Mouse (Mus musculus) adrenal gland, adult 18-20 months (tissue): Measurements from ENCODE around the gene Plekha6. TPM values are rescaled to one million over a fixed set of nuclear protein-coding genes. Genes with fewer than 3 reads are reported as not detected.
A peak's percentile ranks its signal among the peaks of the same experiment; 100 is the strongest.

ENCODE experiments used
- DNase-seq, 2 experiments: peaks; one replicate each; pipeline ENCODE4 v3.0.0; 2021 to 2022; ENCODE audit warnings: low spot score in 2 of 2
- total RNA-seq, 2 experiments: library from RNA; stranded (reverse); gene quantifications; 1 replicate in 1 of 2; 2 replicates in 1 of 2; pipeline ENCODE4 v1.2.3; 2021

Plekha6 gene
- total RNA-seq, 2 experiments from 2014 or later, result 9.0 to 17.9 TPM

DNA sequence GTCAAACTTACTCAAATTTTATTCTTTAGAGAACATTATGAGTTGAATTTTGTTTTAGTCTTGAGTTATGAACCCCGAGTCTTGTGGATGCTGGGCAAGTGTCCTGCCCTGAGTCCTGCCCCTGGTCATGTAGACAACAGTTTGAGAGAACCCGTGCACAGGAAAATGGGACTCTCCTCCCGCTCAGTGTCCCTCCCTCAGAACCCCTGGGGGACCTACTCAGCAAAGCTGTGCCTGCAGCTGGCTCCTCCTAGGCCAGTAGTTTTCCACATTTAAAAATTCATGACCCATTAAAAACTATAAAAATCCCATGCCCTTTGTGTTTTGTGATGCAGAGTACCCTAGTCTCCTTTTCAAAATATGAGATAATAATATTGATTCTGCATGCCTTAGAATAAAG lies 103.1 kb downstream of the Plekha6 start:
- no peak for DNase-seq

DNA sequence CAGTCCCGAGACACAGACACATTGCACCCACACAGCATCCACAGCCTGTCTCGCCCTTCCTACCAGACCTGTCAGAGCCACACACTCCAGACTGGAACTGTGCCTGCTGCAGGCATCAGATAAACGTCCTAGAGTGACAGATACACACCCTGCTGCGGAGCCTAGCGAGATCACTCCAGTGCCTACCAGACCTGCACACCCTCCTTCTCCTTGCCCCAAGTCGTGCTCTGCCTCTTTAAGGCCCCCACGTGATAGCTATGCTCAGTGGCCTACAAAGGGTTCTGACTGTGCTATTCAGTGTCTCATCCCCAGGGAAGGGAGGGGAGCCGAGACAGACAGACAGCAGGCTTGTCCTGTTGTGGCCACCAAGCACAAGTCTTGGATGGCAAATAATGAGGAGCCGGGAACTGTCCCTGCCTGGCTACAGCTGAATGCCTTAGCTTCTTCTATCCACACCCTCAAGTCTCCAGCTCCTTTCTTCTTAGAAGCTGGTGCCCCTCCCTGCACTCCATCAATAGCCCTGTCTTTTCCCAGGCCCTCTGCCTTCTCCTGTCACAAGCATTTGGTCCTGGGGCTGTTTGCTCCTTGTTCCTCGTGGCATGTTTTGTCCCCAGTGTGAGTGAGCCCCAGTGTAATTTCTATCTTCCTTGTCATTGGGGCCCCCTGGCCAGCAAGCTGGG lies 103.9 kb downstream of the Plekha6 start:
- DNase-seq, result no peak

DNA sequence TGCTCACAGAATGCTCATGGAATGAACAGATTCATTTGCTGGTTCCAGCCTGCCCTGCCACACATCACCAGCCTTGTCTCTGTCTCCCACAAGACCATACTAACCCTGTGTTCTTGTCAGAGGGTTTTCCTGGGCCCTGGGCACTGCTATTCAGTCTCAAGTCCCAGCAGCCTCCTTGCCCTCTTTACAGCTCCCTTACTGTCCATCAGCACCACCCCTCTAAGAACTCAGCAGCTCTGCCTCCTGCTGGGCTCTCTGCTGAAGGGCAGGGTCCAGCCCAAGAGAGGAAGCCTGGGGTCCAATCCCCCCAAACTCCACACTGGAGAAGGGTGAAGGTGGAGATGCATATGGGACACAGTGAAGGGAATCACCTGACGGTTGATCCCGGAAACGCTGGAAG lies 104.5 kb downstream of the Plekha6 start:
- no peak for DNase-seq

DNA sequence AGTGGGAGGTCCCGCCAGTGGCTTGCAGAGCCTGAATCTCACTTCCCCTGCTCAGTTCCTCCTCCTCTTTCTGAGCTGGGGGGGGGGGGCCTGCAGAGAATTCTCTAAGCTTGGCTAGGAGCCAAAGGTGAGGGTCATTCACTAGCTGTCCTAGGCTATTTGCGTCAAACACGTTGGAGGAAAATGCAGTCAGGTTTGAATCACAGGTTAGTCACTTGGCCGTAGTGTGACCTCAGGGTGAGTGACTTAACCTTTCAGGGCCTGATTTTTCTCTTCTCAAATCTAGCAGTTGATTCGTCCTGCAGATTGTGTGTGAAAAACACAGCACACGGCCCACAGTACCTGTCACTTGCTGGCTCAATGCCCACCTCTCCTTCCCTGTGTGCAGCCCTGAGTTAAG lies 106.3 kb downstream of the Plekha6 start:
- DNase-seq, result no peak

DNA sequence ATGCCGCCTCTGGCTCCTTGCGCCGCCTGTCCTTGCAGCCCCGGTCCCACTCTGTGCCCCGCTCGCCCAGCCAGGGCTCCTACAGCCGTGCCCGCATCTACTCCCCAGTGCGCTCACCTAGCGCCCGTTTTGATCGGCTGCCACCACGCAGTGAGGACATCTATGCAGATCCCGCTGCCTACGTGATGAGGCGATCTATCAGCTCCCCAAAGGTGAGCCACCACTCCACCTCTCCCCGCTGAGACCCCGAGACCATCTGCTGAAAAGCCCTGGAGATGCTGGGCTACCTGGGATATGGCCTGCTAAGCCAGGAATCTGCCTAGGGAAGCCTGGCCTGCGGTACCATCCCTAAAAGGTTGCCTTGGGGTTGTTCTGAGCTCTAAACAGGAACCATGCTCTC lies 110.2 kb downstream of the Plekha6 start:
- DNase-seq, result no peak

DNA sequence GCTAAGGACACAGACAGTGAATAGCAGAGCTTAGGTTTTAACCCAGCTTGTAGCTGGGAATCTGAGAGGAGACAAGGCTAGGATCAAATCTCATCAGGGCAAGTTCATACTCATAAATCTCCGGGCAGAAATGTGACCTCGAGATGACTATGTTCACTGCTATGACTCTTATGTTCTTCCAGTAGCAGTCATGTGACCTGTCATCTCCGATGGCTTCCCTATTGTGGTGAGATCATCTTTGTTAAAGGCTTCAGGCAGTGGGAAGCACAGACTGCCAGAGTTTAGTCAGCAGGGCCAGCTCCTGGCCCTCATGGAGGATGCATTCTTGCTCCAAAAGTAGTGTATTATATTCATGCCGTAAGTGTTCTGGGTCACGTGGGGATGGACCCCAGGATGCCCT lies 113.0 kb downstream of the Plekha6 start:
- no peak for DNase-seq

DNA sequence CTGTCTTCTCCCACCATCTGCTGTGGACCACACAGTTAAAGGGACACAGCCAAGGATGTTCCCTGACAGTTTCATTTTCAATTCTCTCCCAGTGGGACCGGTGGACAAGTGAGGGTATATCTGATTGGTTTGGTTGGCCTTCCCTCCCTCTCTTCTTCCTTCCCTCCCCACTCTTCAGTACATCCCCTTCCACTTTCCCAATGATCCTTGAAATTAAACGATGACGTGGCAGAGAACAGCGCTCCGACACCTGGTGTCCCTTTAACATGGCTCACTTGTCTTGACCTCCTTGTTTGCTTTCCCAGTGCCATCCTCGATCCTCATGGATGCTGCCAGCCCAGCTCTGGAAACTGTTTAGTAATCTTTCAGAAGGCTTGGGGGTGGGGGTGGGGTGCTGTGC lies 114.5 kb downstream of the Plekha6 start:
- DNase-seq, result no peak

DNA sequence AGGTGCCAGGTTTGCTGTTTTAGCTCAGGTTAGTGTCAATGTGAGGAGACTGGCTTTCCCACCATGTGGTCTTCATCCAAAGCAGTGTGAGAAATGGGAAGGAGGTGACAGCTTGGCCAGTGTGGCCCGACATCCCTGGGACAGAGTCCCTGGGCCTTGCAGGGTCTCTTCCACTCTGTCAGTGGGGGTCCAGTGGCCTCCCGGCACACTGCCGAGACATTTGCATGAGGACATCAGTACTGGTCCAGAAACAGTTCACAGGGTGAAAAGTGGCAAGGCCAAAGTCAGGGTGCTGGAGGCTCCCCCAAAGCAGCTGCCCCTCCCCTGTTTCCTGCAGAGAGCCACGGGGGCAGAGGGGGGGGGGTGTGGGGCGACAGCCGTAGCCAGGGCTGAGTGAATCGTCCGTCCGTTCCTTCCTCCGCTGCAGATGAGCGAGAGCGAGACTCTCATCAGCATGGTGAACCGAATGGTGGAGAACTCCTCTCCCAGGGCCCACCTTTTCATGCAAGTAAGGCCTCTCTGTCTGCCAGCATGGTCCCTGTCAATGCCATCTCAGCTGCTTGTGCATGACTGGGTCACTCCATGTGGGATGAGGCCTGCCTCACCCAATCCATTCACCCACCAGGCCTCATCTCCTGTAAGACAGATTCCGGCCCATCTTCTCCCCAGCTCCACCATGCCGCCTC lies 115.1 kb downstream of the Plekha6 start:
- DNase-seq, result no peak

DNA sequence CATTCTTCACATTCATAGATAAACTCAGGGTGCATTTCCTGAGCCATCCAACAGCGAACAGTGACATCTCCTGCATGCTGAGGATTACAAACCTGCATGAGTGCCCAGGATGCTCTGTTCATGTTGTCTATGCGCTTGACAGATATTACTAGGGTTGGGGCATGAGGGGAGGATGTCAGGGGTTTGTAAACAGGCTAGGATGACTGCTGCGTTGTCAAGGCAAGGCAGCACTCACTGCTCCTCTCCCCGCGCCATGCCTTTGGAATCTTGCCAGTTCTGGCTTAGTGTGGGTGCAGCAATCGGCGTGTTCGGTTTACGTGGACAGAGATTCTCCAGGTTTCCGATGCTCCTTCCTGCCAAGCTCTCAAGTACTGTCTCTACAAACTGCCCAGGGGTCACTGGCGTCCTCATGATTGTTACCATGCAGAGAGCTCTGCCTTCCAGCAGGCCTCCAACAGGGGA lies 115.7 kb downstream of the Plekha6 start:
- DNase-seq, result no peak

DNA sequence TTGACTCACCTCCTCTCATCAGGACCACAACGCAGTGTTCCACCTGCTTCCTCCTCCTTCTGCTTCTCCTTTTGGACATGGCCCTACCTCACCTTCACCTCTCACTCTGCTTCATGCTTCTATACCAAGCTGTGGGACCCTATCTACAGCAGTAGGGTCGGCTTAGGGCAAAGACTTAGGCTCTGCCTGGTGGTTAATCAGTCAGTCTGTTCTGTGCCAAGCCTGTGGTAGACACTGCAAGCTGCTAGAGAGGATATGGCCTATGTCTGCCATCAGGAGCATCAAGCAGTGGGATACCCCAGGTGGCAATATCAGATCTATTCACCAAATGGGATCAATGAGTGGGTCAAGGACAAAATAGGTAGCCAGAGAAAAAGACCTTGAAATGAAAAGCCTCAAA lies 116.5 kb downstream of the Plekha6 start:
- no peak for DNase-seq

DNA sequence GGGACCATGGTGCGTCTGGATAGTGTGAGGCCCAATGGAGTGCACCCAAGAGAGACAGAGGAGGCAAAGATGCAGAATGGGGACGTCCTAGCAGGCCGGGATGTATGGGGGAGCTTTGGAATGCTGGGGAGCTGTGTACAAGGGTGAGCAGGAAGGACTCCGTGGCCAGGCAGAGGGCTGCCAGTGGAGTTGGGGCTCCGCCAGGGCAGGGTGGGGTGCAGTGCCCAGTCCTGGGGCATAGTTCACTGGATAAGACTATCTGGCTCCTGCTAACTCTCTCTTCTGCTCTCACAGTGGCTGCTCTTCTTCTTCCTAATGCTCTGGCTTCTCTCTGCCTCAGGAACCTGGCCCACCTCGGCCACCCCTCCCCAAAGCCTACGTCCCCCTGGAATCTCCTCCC lies 121.9 kb downstream of the Plekha6 start:
- no peak for DNase-seq

DNA sequence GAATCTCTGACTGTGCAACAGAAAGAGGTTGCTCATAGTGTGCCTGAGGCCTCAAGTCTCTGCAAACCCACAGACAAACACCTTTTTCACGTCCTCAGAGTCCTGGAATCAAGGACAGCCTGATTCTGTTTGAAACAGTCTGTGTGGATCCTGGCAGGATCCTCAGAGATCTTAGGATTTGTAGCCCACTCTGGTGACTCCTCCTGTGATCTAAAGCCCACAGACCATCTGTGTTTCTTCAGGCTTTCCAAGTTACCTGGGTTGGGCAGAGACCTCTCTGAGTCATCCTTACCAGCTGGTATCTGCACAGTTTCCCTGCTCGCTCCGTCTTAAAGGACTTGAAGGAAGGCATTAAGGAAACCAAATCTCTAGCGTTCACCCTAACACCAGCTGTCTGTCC lies 123.0 kb downstream of the Plekha6 start:
- DNase-seq, result no peak

DNA sequence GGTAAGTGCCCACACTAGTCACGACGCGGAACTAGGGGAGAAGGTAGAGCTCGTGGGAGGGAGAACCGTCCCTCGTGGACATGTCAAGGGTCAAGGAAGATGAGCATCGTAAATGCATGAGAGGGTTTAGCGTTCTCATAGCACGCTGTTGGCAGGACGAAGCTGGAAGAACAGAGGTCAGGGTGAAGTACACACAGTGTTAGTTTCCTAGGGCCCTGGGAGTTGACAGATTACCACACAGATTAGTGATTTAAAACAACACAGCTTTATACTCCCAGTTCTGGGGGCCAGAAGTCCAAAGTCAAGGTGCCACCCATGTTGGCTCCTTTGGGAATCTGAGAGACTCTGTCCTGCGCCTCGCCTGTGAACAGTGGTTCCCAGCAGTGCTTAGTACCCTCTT lies 123.9 kb downstream of the Plekha6 start:
- no peak for DNase-seq

DNA sequence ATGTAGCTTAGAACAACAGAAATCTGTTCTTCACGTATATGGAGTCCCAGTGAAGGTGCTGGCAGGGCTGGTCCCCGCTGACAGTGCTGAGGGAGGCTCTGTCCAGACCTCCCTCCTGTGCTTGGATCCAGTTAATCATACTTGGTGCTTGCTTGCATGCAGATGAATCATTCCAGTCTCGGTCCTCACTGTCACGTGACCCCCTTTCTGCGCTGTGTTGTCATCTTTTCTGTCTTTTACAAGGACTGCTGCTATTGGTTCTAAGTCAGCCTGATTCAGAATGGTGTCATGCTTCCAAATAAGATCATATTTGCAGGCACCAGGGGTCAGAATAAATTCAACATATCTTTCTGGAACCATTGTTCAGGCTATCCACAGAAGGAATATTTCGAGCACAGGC lies 127.9 kb downstream of the Plekha6 start:
- no peak for DNase-seq

DNA sequence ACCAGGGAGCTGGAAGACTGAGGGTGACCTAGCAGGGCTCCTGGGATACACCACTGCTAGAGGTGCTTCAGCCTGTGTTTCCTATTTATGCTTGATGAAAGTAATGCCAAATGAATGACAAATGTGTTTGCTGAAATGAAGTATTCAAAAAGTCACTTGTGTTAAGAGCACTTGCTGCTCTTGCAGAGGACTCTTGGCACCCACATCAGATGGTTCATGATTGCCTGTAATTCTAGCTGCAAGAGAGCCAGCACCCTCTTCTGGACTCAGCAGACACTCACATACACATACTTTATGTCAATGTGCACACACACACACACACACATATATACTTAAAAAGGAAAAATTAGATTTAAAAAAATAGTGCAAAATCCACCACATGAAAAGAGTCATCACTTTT lies 128.6 kb downstream of the Plekha6 start:
- no peak for DNase-seq

DNA sequence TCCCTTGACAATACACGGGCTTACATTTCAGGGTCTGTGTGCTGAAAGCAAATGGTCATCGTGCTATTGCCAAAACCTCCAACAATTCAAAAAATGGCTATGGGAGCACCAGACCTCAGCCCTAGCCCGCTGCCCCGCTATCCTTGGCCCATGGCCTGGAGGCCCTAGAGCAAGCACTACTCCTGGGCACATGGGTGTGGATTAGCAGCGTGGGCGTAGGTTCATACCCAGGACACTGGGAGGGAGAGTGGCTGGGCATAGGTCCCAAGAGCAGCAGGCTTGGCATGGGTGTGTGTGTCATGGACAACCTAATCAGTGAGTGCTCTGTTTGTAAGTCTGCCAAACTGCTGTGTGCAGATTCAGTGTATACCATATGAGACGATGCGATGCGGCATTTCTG lies 132.4 kb downstream of the Plekha6 start:
- DNase-seq, result no peak

DNA sequence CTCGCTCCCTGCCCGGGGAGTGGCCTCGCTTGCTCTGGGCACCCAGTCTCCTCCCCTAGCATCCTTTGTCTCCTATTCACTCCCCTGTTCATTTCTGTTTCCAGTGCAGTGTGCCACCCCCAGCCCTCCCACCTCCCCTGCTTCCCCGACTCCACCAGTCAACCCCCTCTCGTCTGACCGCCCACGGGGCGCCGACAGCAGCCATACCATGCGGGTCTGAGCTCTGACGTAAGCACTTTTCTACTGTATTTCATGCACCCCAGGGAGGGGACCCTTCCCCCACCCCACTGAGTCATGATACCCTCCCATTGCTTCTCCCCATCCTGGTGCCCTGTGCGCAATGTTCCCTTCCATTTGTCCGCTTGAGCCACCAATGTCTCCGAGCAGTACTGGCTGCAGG lies 134.8 kb downstream of the Plekha6 start:
- no peak for DNase-seq

DNA sequence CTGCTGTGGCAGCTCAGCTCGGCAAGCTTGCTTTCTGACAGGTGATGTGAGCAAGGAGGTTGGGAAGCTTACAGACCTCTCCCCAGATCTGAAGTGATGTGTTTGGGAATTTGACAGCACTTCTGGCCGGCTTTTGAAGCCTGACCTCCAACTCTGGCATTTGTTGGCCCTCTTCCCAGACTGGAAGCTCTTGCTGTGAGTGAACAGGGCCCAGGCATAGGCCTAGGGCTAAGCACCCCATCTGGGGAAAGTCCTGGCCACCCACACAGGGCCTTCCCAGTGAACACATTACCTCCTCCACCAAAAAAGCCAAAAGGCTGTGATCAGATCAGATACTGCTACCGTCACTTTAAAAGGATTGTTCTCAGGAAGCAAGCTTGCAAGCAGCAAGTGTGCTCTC lies 138.5 kb downstream of the Plekha6 start:
- peak; percentile 44 to 59 for DNase-seq

DNA sequence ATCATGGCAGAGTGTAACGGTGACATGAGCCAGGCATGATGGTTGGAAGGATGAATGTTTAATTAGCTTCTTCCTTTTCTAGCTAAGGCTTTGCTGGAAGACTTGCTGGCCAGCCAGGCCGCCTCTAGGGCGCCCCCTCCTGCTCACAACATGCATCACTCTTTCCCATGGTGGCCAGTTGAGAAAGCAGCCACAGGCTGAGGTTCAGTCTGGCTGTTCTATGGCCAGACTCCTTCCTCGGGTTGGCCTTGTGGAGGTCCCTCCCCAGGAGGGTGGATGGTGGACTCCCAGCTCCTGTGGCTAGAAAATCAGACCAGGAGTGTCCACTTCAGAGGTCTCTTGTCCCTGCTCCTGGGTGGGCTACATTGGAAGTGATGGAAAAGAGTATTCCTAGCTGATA lies 142.8 kb downstream of the Plekha6 start:
- peak; percentile 82 to 87 for DNase-seq

DNA sequence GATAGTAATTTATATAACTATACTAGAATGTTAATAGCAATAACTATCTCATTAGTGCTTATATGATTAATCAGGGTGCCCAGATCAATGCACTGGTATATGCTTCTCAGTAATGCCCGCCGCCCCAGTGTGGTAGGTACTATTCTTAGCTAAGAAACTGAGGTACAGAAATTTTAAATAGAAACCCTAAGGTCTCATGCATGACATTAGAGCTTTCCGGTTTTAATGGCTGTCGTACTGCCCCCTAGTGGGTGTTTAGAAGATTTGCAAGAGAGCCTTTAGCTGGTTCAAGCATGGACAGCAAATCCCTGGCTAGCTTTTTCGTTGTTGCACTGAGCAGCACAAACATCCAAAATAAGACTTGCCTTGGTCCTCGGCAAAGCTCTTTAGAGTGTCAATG lies 143.3 kb downstream of the Plekha6 start:
- DNase-seq, result no peak

DNA sequence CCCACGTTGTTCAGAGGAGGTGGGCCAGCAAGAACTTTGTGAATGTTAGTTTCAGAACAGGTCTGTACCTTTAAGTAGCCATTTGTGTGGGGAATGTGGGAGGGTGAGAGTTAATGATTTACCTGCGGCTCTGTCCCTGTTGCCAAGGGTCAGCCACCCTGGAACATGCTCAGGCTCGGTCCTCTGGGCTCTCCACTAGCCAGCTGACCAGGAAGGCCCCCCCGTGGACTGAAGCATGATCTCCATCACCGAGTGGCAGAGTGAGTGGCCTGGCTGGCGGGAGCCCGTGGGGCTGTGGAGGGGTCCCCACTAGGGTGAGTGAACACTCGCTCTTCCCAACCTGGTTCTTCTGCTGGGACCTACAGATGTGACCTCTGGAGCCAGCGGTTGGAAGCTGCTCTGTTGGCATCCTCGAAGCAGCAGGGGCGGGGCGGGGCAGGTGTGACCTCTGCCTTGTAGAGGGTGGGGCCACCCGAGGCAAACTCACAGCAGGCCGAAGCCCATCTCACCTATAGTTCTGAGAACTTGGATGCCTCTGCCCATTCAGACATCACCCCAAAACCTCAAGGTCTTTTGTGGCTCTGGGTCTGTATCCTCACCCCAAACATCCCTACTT lies 145.8 kb downstream of the Plekha6 start, which contains the start of gene Golt1a:
Golt1a (plus strand) TSS at position 149 of the 616 bp plus-strand sequence.
- DNase-seq, result no peak

DNA sequence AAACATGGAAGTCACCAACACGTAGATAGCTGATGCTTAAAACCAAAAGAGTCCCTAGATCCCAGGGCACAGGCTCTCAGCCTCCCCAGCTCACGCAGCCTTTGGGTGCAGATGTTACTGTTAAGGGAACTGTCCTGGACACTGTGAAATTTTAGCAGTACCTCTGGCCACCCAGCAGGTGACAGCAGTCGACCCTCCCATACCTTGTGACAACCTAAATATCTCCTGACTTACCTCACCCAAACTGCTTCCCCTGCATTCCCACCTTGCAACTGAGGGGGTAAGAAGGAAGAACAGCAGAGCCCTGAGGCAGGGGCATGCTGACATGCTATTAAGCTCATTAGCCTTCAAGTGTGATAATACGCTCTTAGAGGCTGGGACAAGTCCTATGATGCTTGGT lies 147.2 kb downstream of the Plekha6 start:
- DNase-seq, result no peak
